Mouse (Mus musculus) left cerebral cortex, postnatal 4 days (tissue): ENCODE data around the gene Mettl21e. TPM values are rescaled to one million over a fixed set of nuclear protein-coding genes. Genes with fewer than 3 reads are reported as not detected.

Source experiments
- total RNA-seq, 2 experiments: library from RNA; stranded (reverse); gene quantifications; 2 replicates each; pipeline ENCODE4 v1.2.3; 2021

Mettl21e gene
- total RNA-seq, 2 experiments from 2014 or later, result not detected

Other genes with a start within 250 kb of the Mettl21e start
- gene Mettl21c, start 198.9 kb downstream of the Mettl21e start, total RNA-seq, result 1 to 10 TPM in 1 of 2 experiments, under 1 TPM in 1; 0.97 to 2.0 TPM
- not detected for gene Gm8251, start 157.0 kb downstream of the Mettl21e start, total RNA-seq
- gene Tex30, start 116.5 kb downstream of the Mettl21e start, total RNA-seq, result 10 to 100 TPM in 1 of 2 experiments, 1 to 10 TPM in 1; 10.0 to 11.0 TPM
- gene Kdelc1, start 100.2 kb downstream of the Mettl21e start, total RNA-seq, result 10 to 100 TPM; 14.3 to 14.9 TPM
- 10 to 100 TPM; 51.7 to 55.0 TPM for gene Bivm, start 100.0 kb downstream of the Mettl21e start, total RNA-seq
- gene Ercc5, start 71.2 kb downstream of the Mettl21e start, total RNA-seq, result 10 to 100 TPM; 25.0 to 25.3 TPM